Mouse (Mus musculus): ENCODE measurements around the gene Nsmce1. TPM values are rescaled to one million over a fixed set of nuclear protein-coding genes. Genes with fewer than 3 reads are reported as not detected.

The Nsmce1 gene
- polyA plus RNA-seq, 1 experiment = 27.6 TPM

- no peak for TF ChIP-seq CTCF (IDR thresholded peaks at IDR 0.05; ENCODE audit: extremely low read depth, insufficient read depth, low read length)
- Histone ChIP-seq H3K27ac (ENCODE audit: insufficient read depth, low read length) (no peak overlapping the region), H3K4me3 (ENCODE audit: insufficient read depth, low read length) (no peak overlapping the region), H3K4me1 (ENCODE audit: control insufficient read depth, insufficient read depth, low read length) (no peaks in the 10 kb centered on the region)
These were observed 63.0 kb downstream of the Nsmce1 start for GRCm38 (mm10) chr7:125428381-125428780.

GRCm38 (mm10) chr7:125427492-125428090 is 63.8 kb downstream of the Nsmce1 start:
- Histone ChIP-seq H3K4me1 (ENCODE audit: control insufficient read depth, insufficient read depth, low read length) (no peaks in the 10 kb centered on the region), H3K27ac (ENCODE audit: insufficient read depth, low read length) (no peak overlapping the region), H3K4me3 (ENCODE audit: insufficient read depth, low read length) (no peak overlapping the region)
- TF ChIP-seq CTCF (IDR thresholded peaks at IDR 0.05; ENCODE audit: extremely low read depth, insufficient read depth, low read length) (no peak), POLR2A (IDR thresholded peaks at IDR 0.05; ENCODE audit: extremely low read depth, insufficient read depth, low read length) (no peak)

- Histone ChIP-seq H3K4me3 (ENCODE audit: insufficient read depth, low read length) (no peak overlapping the region), H3K4me1 (ENCODE audit: control insufficient read depth, insufficient read depth, low read length) (no peaks in the 10 kb centered on the region), H3K27ac (ENCODE audit: insufficient read depth, low read length) (no peak overlapping the region)
- no peak for TF ChIP-seq CTCF (IDR thresholded peaks at IDR 0.05; ENCODE audit: extremely low read depth, insufficient read depth, low read length)
- TF ChIP-seq POLR2A (IDR thresholded peaks at IDR 0.05; ENCODE audit: extremely low read depth, insufficient read depth, low read length) = no peak
These were observed 68.3 kb downstream of the Nsmce1 start for GRCm38 (mm10) chr7:125423056-125423455.

- H3K4me1 ChIP-seq (ENCODE audit: control insufficient read depth, insufficient read depth, low read length) = no peaks in the 10 kb centered on the region
- H3K27ac ChIP-seq (ENCODE audit: insufficient read depth, low read length) = no peak overlapping the region
- no peak overlapping the region for H3K4me3 ChIP-seq (ENCODE audit: insufficient read depth, low read length)
- no peak for TF ChIP-seq CTCF (IDR thresholded peaks at IDR 0.05; ENCODE audit: extremely low read depth, insufficient read depth, low read length)
- TF ChIP-seq POLR2A (IDR thresholded peaks at IDR 0.05; ENCODE audit: extremely low read depth, insufficient read depth, low read length) = no peak
These were observed 69.5 kb downstream of the Nsmce1 start for GRCm38 (mm10) chr7:125421911-125422310.

- peak; percentile 39 for TF ChIP-seq CTCF (IDR thresholded peaks at IDR 0.05; ENCODE audit: extremely low read depth, insufficient read depth, low read length)
- TF ChIP-seq POLR2A (IDR thresholded peaks at IDR 0.05; ENCODE audit: extremely low read depth, insufficient read depth, low read length) = no peak
- Histone ChIP-seq H3K27ac (ENCODE audit: insufficient read depth, low read length) (no peak overlapping the region), H3K4me1 (ENCODE audit: control insufficient read depth, insufficient read depth, low read length) (no peaks in the 10 kb centered on the region), H3K4me3 (ENCODE audit: insufficient read depth, low read length) (no peak overlapping the region)
These were observed 71.2 kb downstream of the Nsmce1 start for GRCm38 (mm10) chr7:125420190-125420589.

- Histone ChIP-seq H3K4me3 (ENCODE audit: insufficient read depth, low read length) (no peak overlapping the region), H3K27ac (ENCODE audit: insufficient read depth, low read length) (no peak overlapping the region), H3K4me1 (ENCODE audit: control insufficient read depth, insufficient read depth, low read length) (no peaks in the 10 kb centered on the region)
- no peak for TF ChIP-seq POLR2A (IDR thresholded peaks at IDR 0.05; ENCODE audit: extremely low read depth, insufficient read depth, low read length)
- no peak for TF ChIP-seq CTCF (IDR thresholded peaks at IDR 0.05; ENCODE audit: extremely low read depth, insufficient read depth, low read length)
These were observed 73.0 kb downstream of the Nsmce1 start for GRCm38 (mm10) chr7:125418413-125418812.

Other genes starting within 250 kb of the Nsmce1 start
- gene Kdm8, start 46.9 kb downstream of the Nsmce1 start, polyA plus RNA-seq (2012; rRNA removed) = 5.5 TPM in 2 replicates
- 5.4 and 6.2 TPM in 2 replicates for gene Il4ra, start 60.5 kb upstream of the Nsmce1 start, polyA plus RNA-seq (2012; rRNA removed)
- 1.3 and 1.5 TPM in 2 replicates for gene Il21r, start 111.8 kb upstream of the Nsmce1 start, polyA plus RNA-seq (2012; rRNA removed)
- 54.2 and 56.0 TPM in 2 replicates for gene Gtf3c1, start 216.2 kb upstream of the Nsmce1 start, polyA plus RNA-seq (2012; rRNA removed)
- 17.3 and 17.9 TPM in 2 replicates for gene D430042O09Rik, start 216.3 kb upstream of the Nsmce1 start, polyA plus RNA-seq (2012; rRNA removed)

All from cortical plate, adult 2 months (tissue).